Mouse (Mus musculus) left cerebral cortex, adult 9 months (tissue): ENCODE measurements around the gene Mlxip.

Experiments
- DNase-seq, 2 experiments: peaks; one replicate each; pipeline ENCODE4 v3.0.0; 2022; ENCODE audit warnings: low spot score in 2 of 2

The Mlxip gene

GRCm38 (mm10) chr5:123432305-123432874 lies 37.8 kb downstream of the Mlxip start:
- DNase-seq = no peak

- DNase-seq = no peak
These were observed 41.6 kb downstream of the Mlxip start for GRCm38 (mm10) chr5:123436071-123436779.

GRCm38 (mm10) chr5:123436780-123437175 lies 42.2 kb downstream of the Mlxip start:
- DNase-seq = peak in 1 of 2 experiments; percentile 65

GRCm38 (mm10) chr5:123438381-123438780 lies 43.8 kb downstream of the Mlxip start:
- no peak for DNase-seq

GRCm38 (mm10) chr5:123439312-123439711 lies 44.7 kb downstream of the Mlxip start:
- no peak for DNase-seq

GRCm38 (mm10) chr5:123439941-123440340 lies 45.3 kb downstream of the Mlxip start:
- DNase-seq = no peak

- no peak for DNase-seq
These were observed 46.1 kb downstream of the Mlxip start for GRCm38 (mm10) chr5:123440664-123441063.

GRCm38 (mm10) chr5:123442283-123442682 lies 47.7 kb downstream of the Mlxip start:
- no peak for DNase-seq

- peak in 1 of 2 experiments; percentile 80 for DNase-seq
These were observed 49.5 kb downstream of the Mlxip start for GRCm38 (mm10) chr5:123444069-123444468.

GRCm38 (mm10) chr5:123444849-123445334 lies 50.3 kb downstream of the Mlxip start:
- DNase-seq = no peak

- no peak for DNase-seq
These were observed 57.3 kb downstream of the Mlxip start for GRCm38 (mm10) chr5:123451886-123452285.

- no peak for DNase-seq
These were observed 66.8 kb downstream of the Mlxip start for GRCm38 (mm10) chr5:123461420-123461819.

- DNase-seq = no peak
These were observed 70.0 kb downstream of the Mlxip start for GRCm38 (mm10) chr5:123464638-123465037.

GRCm38 (mm10) chr5:123470784-123471400 lies 76.3 kb downstream of the Mlxip start:
- no peak for DNase-seq

GRCm38 (mm10) chr5:123473817-123474216 lies 79.2 kb downstream of the Mlxip start:
- DNase-seq = no peak

- no peak for DNase-seq
These were observed 93.2 kb downstream of the Mlxip start for GRCm38 (mm10) chr5:123487659-123488395.

- no peak for DNase-seq
These were observed 94.7 kb downstream of the Mlxip start, which contains the start of the genes Lrrc43 and Il31 for GRCm38 (mm10) chr5:123489112-123489785. TSS of gene Lrrc43 (plus strand) at chr5:123489305. TSS of gene Il31 (minus strand) at chr5:123489489.

- DNase-seq = no peak
These were observed 95.3 kb downstream of the Mlxip start for GRCm38 (mm10) chr5:123489935-123490334.

- DNase-seq = peak in 1 of 2 experiments; percentile 65
These were observed 105.1 kb downstream of the Mlxip start for GRCm38 (mm10) chr5:123499717-123500116.

- no peak for DNase-seq
These were observed 107.4 kb downstream of the Mlxip start for GRCm38 (mm10) chr5:123501973-123502372.
